Mouse (Mus musculus) embryo, embryonic 11.5 days (tissue): ENCODE results near the gene Arhgef18.

Source experiments
- DNase-seq: peaks from one replicate; pipeline ENCODE4 v3.0.0-alpha.2; 2012; ENCODE audit warnings: low read depth, low spot score

The Arhgef18 gene

DNA sequence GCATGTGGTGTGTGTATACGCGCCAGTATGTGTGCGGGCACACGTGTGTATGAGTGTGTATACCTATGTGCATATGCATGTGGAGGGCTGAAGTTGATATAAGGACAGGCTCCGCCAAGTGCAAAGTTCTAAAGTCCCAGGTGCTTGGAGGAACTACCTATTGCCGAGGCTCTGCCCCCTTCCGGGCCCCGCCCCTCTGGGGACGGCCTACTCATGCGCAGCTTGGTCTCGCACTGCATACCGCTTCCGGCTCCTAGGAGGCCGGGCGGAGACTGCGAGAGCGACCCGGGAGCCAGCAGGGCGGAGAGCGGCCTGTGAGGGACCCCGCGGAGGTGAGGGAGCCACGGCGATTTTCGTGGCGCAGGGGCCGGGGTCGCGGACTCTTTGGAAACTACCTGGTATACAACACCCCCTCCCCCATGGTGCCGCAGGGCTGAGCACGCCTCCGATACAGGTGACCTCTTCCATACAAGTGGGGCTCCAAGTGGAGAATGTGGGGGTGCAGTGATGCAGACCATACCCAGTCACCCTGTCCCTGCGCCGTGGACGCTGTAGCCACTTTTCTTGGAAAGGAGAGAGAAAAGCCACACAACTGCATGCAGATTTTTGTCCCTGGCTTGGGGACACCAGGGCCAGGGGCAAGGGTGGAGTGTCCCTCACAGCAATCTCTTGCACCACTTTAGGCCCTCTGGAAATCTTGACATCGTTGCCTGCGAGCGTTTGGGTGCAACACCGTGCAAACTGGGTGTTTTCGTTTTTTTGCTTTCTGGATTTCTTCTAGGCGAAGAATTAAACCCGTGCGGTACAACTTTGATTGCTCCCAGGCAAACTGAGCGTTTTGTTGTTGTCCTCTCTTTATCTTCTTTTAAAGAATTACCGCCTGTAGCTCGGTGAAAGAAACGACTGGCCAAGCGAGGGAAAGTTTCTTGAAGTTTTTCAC lies at the start of gene Arhgef18:
Gene Arhgef18 (plus strand): TSS at position 236 of the 940 bp plus-strand sequence.
- DNase-seq = peak; percentile 78

DNA sequence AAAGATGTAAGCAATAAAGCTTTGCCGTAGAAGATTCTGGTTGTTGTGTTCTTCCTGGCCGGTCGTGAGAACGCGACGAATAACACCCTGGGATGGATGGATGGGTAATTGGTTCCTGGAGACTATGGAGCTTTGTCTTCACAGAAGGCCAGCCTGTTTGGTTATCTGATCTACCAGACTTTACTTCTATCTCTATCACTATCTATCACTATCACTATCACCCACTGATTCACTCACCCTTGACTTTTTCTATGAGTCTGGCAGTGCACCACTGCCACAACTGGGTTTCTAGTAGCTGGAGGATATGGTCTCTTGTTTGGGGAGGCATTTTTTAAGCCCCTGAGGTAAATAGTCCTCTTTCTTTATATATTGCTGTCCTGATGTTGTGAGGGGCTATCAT lies 47.5 kb upstream of the Arhgef18 start:
- DNase-seq = no peak

DNA sequence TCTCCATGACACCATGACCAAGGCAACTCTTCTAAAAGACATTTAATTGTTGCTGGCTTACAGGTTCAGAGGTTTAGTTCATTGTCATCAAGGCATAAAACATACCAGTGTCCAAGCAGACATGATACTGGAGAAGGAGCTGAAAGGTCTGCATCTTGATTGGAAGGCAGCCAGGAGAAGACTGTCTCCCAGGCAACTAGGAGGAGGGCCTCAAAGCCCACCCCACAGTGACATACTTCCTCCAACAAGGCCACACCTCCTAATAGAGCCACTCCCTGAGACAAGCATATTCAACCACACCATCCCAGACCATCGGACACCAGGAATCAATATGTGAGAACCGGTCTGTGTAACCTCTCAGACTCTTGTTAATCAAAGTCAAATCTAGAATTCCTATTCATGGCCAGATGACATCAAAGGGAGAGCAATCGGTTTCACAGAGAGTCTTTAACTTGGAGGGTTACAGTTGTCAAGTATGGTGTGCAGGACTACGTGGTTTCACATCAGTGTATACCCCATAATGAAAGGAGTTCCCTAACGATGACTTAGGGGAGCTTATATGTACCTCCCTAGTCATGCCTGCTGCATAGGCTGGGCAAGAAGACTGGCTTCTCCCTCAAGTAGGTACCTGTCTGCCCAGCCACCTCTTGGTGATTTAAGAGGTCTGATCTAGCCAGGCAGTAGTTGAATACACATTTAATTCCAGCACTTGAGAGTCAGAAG lies 46.0 kb upstream of the Arhgef18 start:
- DNase-seq = no peak

DNA sequence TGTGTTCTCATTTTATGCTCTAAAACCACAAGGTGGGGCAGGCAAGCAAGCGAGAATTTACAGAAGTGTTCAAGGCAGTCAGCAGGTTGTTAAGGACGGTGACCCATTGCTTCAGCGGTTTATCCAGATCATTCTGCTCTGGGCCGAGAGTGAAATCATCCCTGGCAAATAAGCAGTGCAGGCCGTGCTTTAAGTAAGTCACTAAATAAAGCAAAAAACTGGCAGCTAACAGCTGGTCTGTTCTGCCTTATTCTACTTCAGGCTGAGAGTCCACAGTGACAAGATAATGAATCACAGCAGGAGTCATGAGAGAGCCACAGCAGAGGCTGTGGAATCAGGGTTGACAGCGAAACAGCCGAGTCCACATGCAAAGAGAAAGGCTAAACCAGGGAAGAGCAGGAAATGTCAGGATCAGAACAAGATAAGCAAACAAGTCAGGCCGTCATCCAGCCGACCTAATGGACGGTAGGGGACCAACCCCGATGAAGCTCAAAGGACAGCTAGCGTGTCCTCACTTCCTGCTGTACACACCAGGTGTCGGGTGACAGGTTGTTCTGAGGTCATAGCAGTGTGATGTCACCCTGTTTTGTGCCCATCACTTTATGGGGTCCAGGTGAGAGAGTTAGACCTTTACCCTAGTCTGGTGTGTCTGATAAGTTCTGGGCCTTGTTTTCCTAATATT lies 44.5 kb upstream of the Arhgef18 start:
- no peak for DNase-seq

DNA sequence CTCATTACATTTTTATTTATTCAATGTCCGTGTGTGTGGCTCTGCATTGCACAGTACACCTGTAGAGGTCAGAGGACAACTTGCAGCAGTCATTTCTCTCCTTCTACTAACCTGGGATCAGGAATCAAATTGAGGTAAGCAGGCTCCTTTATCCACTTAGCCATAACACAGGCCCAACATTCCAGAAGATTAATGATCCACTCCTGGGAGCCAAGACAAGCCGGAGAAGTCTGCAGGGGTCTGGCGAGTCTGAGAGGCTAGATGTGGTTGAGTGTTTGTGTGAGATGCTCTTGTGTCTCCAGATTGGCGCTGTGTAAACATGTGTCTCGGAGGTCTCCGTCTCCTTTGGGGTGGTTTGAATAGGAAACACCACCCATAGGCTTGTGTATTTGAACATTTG lies 42.1 kb upstream of the Arhgef18 start:
- DNase-seq = no peak

DNA sequence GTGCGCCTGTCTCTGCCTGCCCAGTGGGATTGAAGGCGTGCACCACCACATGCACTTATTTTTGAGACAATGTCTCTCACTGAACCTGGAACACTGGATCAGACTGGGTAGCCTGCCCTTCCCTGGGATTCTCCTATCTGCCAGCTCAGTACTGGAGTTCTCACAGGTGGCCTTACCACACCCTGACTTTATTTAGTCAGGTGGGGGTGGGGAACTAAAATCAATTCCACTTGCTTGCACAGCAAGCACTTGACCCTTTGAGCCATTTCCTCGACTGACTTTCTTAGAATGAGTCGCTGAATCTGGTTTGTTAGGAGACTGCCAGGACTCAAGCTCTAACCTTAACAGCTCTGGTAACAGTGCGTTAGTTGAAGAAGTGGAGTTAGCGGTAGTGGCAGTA lies 40.1 kb upstream of the Arhgef18 start:
- DNase-seq = no peak

DNA sequence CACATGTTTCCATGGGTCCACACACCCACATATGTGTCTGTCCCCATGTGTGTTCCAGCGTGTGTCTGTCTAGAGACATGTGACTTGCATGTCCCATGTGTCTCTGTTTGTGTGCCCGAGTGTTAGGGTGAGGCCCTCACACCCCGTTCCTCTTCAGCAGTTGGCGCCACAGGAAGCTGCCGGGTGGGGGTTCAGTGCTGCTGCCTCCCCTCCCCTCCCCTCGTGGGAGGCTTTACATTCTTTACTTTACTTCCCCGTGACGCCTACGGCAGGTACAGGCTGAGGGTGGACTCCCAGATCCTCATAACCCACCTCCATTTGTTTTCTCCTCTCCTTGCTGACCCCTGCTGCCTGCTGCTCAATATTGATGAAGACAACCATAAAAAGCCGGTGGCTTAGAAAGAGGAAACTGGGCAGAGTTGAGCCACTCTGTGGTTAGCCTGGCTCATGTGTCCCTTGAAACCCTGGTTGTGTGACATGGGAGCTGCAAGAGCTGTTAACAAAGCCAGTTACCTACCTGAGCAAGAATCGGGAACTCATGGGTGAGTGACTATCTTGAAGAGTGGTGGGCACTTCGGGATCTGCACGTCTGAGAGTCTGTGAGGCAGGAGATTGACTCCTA lies 39.5 kb upstream of the Arhgef18 start, which contains the start of gene A430078G23Rik:
Gene A430078G23Rik (plus strand): TSS at position 227 of the 622 bp plus-strand sequence.
- no peak for DNase-seq

DNA sequence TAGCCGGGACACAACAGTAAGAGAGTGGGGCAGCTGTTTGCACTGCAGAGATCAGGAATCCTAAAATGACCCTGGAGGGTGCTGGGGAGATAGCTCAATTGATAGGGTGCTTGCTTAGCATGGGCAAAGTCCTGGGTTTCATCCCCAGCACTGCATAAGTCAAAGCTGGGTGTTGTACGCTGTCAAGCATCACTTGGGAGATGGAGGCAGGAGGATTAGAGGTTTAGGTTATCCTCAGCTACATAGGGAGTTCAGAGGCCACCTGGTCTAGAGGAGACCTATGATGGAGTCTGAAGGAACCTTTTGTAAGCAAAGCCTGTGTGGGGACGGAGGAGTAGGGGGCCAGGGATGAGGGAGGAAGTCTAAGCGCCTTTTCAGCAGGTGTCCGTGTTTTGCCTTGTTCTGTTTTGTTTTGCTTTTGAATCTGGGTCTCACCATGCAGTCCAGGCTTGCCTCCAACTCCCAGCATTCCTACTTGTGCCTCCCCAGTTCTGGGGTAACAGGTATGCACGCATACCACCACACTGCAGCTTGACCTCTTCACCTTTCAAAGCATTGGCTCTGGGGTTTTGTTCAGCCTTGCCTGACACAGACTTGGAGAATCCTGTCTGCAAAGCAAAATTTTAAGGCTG lies 38.9 kb upstream of the Arhgef18 start:
- no peak for DNase-seq

DNA sequence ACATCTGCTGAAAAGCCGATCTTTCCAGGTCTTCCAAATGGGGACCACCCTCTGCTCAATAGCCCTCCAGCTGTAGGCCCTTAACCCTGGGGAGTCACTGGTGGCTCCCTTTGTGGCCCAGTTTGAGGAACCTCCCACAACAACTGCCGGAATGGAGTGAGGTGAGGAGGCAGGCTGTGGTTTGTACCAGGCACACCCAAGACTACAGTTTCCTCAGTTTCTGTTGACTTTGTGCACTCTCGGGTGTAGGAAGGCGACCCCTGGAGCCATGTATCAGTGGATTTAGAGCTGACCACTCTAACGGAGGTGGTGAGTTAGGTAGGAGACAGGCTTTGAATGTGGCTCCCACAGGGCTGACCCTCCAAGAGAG lies 38.4 kb upstream of the Arhgef18 start:
- no peak for DNase-seq

DNA sequence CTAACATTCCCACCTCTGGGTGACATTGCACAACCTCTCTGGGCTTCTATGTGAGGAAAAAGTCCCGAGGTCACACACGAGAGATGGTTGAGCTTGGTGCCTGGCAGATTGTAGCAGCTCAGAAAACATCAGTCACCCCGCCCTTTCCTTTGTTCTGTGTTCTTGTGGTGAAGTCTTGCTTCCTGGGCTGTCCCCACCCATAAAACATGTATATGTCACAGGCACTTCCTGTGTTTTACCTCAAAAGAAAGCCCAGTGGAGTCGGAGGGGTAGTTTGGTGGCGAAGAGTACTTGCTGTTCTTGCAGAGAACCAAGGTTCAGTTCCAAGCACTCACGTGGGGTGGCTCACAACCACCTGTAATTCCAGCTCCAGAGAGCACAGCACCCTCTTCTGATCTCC lies 37.2 kb upstream of the Arhgef18 start:
- no peak for DNase-seq

DNA sequence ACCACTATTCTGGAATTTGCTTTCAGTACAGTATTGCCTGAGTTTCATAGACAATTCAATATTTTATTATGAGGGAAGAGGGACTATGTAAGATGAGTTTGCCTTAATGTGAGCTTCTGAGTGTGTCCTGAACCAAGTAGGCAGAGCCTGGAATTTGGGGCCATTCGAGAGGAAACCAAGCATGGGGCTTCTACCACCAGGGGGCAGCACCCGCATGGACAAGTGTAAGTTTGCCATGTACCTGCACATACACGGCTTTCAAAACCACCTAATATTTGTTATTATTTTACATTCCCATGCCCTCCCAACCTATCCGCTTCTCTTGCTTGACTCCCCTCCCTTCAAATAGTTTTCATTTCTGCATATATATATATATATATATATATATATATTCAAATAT lies 34.7 kb upstream of the Arhgef18 start:
- DNase-seq = peak; percentile 57

DNA sequence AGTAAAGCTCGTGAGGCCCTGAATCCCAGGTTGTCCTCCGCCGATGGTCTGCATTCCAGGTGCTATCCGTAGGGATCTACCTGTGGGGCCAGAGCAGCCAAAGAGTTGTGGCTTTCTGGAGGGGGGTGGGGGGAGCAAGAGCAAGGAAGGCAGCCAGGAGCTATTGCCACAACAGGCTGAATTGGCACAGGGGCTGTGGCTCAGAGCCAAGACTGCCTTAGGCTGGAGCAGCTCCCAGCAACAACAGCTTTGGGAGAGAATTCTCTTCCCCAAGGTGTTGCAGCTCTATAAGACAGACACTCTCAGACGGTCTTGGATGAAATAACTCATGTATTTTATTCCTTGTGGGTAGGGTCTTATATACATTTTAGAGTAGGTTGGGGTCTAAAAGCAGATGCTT lies 25.7 kb upstream of the Arhgef18 start:
- DNase-seq = no peak

DNA sequence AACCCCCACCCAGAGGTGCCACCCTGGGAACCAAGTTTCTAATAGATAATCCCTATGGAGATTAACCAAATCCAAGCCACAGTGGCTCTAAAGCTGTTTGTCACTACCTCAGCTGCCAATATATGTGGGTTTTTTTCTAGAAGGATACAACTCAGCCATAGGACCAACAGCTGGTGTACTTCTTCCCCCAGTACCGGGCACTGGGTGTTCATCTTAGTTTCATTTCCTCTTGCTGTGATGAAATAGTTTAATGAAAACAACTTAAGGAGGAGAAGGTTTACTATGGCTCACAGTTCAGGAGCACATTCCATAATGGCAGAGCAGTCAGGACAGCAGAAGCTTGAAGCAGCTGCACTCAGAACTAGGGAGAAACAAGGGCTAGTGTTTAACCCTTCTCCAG lies 24.7 kb upstream of the Arhgef18 start:
- no peak for DNase-seq

DNA sequence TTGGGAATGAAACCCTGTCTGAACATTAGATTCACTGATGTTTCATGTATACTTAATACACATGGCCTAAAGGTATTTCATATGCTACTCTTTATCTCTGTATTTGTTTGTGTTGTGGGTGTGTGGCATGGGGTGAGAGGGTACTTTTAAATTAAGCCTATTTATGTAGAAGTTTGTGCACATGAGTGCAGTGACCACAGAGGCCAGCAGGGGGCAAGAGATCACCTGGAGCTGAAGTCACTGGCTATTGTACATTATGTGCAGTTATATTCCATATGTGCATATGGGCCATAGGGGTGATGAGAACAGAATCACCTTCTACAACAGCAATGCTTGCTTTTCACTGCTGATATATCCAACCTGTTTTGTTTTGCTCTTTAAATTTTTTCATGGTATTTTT lies 17.1 kb upstream of the Arhgef18 start:
- no peak for DNase-seq

DNA sequence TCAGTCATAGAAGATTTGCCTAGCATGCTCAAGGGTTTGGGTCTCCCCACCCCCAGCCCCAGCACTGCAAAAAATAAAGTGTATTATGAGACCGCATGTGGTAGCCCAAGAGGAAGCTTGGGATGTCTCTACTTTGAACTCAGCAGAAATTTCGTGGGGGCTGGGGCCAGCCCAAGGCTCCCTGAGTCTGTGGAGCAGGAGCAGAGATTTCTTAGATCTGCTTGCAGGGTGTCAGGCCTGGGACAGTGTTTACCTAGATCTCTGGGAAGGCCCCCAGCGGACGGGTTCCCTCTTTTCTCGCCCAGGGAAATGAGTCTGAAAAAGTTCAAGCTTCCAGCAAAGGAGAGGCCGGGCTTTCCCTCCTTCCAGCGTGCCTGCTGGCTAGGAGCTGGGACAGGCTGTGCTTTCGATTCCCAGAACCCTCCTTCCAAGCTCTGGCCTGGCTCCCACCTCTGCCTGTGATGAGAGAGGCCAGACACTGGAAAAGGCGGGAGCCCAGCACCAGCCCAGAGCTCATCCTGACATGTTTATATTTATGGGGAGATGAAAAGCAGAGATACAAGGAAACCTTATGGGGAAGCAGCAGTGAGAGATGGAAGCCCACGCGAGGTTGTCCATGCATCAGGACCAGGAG lies 16.0 kb upstream of the Arhgef18 start:
- no peak for DNase-seq

DNA sequence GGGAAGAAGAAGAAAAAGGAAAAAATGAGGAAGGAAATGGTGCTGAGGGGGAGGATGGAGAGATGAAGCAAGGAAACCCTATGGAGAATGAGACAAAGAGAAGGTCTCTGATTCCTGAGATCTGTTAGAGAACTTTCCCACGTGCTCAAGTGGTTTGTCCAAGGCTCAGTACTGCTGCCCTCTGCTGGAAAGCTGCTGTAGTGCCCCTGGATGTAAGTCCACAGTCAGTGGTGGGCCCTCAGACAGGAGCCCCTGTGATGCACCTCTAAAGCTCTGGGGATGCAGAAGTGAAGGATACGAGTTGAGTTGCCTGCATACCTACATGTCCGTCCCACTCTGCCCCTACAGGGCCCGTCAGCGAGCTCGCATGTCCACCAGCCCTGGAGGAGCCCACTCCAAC lies 5.5 kb upstream of the Arhgef18 start:
- peak; percentile 44 for DNase-seq

DNA sequence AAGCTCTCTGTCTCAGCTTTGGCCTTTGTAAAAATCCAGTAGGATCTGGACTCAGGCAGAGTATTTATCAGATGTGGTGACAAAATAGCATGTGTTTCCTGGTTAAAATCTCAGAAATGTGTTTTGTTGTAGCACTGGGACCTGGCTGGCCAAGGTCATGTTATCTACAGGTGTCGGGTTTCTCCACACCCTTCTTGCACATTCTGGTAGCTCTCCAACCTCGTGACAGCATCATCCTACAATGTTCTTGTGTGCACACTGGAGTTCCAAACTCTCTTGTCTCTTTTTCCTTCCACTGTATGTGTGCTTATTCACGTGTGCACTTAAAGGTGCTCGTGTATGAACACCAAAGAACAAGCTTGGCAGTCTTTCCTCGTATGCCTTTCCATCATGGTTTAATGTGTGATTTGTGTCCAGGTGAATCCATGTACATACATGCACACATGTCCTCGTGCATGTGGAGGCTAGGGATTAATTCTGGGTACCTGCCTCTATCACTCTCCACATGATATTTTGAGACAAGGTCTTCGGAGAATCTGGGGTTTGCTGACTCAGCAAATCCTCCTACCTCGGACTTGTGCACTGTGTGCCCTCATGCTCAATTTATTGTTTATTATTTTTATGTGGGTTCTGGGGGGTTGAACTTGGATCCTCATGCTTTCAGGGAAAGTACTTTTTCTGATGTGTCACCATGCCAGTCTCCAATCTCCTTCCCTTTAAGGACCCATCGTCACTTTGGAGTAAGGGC lies 4.0 kb upstream of the Arhgef18 start:
- DNase-seq = no peak

DNA sequence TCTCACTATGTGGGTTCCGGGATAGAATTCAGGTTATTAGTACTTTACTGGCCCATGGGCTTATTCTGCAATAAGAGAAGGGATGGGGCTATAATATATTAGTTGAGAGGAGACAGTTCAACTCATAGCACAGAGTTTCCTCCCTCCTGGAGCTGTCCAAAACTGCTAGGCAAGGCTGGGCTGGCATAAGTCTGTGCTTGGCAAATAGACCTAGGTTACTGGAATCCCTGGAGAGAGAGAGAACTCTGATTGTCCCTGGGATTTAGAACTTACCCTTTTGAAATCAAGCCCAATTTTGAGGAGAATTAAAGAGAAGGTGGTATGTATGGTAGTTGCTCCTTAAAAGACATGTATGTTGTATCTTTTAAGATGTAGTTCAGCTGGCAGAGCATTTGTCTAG lies 3.3 kb upstream of the Arhgef18 start:
- DNase-seq = no peak

DNA sequence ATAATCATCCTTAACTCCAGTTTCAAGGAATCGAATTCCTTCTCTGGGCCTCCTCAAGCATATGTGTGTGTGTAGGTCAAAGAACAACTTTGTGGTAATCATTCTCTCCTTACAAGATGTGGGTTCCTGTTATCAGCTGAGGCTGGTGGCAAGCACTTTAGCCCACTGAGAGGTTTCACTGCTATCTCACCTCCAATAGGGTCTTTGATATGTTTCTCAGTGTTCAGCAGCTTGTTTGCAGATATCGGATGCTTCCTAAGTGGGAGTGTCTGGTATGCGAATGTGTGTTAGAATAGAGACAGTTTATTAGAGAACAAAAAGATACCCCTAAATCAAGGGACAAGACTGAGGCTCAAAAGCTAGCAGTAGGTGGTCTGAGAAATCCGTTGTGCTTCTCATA lies 513 bp upstream of the Arhgef18 start:
- no peak for DNase-seq

DNA sequence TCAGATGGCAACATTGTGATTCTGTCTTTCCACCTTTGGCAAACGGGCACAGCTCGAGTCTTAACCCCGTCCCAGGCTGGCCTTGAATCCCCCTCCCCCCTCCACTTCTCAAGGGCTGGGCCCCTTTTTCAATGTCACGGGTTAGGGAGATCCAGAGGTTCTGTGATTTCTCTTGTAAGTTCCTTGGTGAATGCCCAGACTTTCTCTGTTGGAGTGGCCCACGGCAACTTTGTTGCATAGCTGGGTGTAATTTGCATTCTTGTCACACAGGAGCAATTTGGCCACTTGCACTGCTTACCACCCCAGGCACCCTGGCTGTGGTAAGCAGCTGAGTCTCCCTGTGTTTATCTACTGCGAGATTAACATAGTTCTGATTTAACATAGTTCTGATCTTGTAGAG lies 1.8 kb downstream of the Arhgef18 start:
- DNase-seq = no peak
